Mouse (Mus musculus) heart, embryonic 12.5 days (tissue): ENCODE measurements around the gene Cacng6. TPM values are rescaled to one million over a fixed set of nuclear protein-coding genes. Genes with fewer than 3 reads are reported as not detected.
"Not testable (repeated sequence)": the region's sequence is repeated elsewhere in the genome, so short reads cannot be mapped to it uniquely, and the experiment has no call there.

Experiments
- ATAC-seq: fragments of 200-750 bp; cut with Nextera tagmentation; 2 replicates; pipeline ENCODE4 v1.8.0; 2017; ENCODE audit warnings: moderate TSS enrichment, moderate library complexity; ENCODE audit not compliant: insufficient number of reproducible peaks, low FRiP score
- H3K27ac ChIP-seq: fragments of 300-500 bp; sonication (generic); 2 replicates; pipeline ENCODE4 v1.5.1; 2016; ENCODE audit warnings: mild to moderate bottlenecking, moderate library complexity; ENCODE audit not compliant: poor library complexity, severe bottlenecking
- H3K27me3 ChIP-seq: fragments of 300-500 bp; sonication (generic); replicated peaks from 2 replicates; pipeline ENCODE4 v1.6.1; 2016; ENCODE audit warnings: mild to moderate bottlenecking, moderate library complexity
- H3K36me3 ChIP-seq: fragments of 300-500 bp; sonication (generic); 2 replicates; pipeline ENCODE4 v1.6.1; 2016; ENCODE audit warnings: mild to moderate bottlenecking, moderate library complexity
- H3K4me1 ChIP-seq: fragments of 300-500 bp; sonication (generic); replicated peaks from 2 replicates; pipeline ENCODE4 v1.6.1; 2016; ENCODE audit warnings: mild to moderate bottlenecking
- H3K4me2 ChIP-seq: fragments of 300-500 bp; sonication (generic); 2 replicates; pipeline ENCODE4 v1.6.1; 2016; ENCODE audit warnings: mild to moderate bottlenecking, moderate library complexity
- H3K4me3 ChIP-seq: fragments of 300-500 bp; sonication (generic); 2 replicates; pipeline ENCODE4 v1.5.1; 2016; ENCODE audit warnings: mild to moderate bottlenecking
- H3K9ac ChIP-seq: fragments of 300-500 bp; sonication (generic); 2 replicates; pipeline ENCODE4 v1.6.1; 2016; ENCODE audit warnings: mild to moderate bottlenecking, moderate library complexity
- H3K9me3 ChIP-seq: fragments of 300-500 bp; sonication (generic); replicated peaks from 2 replicates; pipeline ENCODE4 v1.6.1; 2016; ENCODE audit warnings: mild to moderate bottlenecking, moderate library complexity
- WGBS: fragments of 180-500 bp; shearing (Covaris S2); methylation state at CpG from one replicate; pipeline ENCODE4 v1.1.7; 2016; 5-methylcytosine and 5-hydroxymethylcytosine counted together
- polyA plus RNA-seq: library from polyadenylated mRNA; unstranded; fragments of >200 nt; fragmentation: Nextera tagmentation; extraction: Ambion mirVana; gene quantifications from 2 replicates; pipeline ENCODE4 v1.2.1, GENCODE M21; 2016

Gene Cacng6
- polyA plus RNA-seq, 1 experiment from 2014 or later = 23.5 TPM

DNA sequence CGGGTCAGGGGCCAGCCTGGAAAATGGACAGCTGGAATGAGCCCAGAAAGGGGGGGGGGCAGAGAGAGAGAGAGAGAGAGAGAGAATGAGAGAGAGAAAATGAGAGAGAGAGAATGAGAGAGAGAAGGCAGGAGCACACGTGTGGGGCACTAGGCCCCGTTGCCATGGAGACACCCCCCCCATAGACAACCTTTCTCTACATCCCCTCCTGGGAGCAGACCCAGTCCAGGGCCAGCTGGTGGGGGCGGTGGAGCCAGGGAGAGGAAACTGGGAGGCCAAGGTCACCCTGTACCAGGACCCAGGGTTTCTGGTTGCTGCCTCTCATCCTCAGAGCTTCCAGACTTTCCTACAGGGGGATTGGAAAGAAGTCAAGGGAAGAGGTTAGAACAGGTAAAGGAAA is 32.2 kb upstream of the Cacng6 start:
- Histone ChIP-seq H3K4me1 (peaks cover 21% of the 10 kb centered on the region), H3K9me3 (0 out of 2 replicates have a peak, but pooled peaks cover 4% of the 10 kb centered on the region), H3K4me2 (peak overlapping the region; percentile 20), H3K9ac (no peak overlapping the region), H3K4me3 (no peak overlapping the region), H3K27ac (no peak overlapping the region), H3K27me3 (peaks cover 9% of the 10 kb centered on the region; the same call in 1 of the 2 replicates), H3K36me3 (peaks cover 3% of the 10 kb centered on the region; the same call in 1 of the 2 replicates)
- 0 out of 2 replicates have a peak, but pooled peaks have one; percentile 30 for ATAC-seq
- 22% methylated on average over 4 of the region's 4 CpGs for WGBS

DNA sequence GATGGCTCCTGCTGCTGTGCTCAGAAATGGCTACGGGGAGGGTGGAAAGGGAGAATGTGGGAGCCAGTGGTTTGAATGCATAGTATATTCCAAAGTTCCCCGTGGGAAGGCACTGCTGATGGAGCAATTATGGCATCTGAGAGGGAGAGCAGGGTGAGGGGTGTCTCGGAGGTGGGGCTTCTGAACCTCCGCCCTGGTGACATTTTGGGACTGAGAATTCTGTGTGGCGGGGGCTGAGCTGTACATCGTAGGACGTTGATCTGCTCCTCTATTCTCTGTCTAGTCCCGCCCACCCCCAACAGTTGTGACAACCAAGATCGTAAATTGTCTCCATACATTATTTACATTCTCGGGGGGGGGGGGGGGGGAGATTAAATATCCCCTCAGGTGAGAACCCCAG is 26.6 kb upstream of the Cacng6 start:
- H3K4me2 ChIP-seq = no peak overlapping the region
- H3K9me3 ChIP-seq = 0 out of 2 replicates have a peak, but pooled peaks cover 4% of the 10 kb centered on the region
- 72% methylated on average over 10 of the region's 10 CpGs for WGBS
- no peak overlapping the region for H3K4me3 ChIP-seq
- peaks cover 3% of the 10 kb centered on the region; the same call in 1 of the 2 replicates for H3K36me3 ChIP-seq
- ATAC-seq = no peak
- no peaks in the 10 kb centered on the region for H3K4me1 ChIP-seq
- no peak overlapping the region for H3K27ac ChIP-seq
- no peak overlapping the region for H3K9ac ChIP-seq
- H3K27me3 ChIP-seq = no peaks in the 10 kb centered on the region

DNA sequence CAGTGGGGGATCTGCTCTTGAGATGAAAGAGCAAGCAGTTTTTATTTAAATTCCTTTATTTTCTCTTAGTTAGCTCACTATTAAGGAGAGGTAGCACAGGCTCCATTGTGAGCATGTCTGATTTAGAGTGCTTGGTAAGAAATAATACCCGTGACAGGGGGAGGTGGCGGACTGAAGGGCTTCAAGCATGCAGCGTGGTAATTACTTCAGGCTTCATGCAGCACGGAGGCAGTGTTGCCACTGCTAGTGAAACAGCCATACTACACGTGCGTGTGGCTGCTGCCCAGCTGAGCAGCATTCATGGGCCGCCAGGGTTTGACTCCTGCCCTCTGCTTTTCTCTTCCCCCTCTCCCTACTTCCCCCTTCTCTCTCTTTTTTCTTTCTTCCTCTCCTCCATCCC is 26.2 kb upstream of the Cacng6 start:
- Histone ChIP-seq H3K27ac (no peak overlapping the region), H3K27me3 (no peaks in the 10 kb centered on the region), H3K4me3 (no peak overlapping the region), H3K4me1 (no peaks in the 10 kb centered on the region), H3K4me2 (no peak overlapping the region), H3K36me3 (peaks cover 3% of the 10 kb centered on the region; the same call in 1 of the 2 replicates), H3K9me3 (0 out of 2 replicates have a peak, but pooled peaks cover 4% of the 10 kb centered on the region), H3K9ac (no peak overlapping the region)
- ATAC-seq = no peak
- WGBS = 58% methylated on average over 7 of the region's 7 CpGs

DNA sequence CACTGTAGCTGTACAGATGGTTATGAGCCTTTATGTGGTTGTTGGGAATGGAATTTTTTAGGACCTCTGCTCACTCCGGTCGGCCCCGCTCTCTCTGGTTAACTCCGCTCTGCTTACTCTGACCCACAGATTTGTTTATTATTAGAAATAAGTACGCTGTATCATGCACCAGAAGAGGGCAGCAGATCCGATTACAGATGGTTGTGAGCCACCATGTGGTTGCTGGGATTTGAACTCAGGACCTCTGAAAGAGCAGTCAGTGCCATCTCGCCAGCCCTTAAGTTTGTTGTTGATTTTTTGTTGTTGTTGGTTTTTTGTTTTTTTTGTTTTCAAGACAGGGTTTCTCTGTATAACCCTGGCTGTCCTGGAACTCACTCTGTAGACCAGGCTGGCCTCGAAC is 25.6 kb upstream of the Cacng6 start:
- H3K9ac ChIP-seq, H3K9me3 ChIP-seq, H3K27me3 ChIP-seq, H3K4me2 ChIP-seq, H3K4me3 ChIP-seq, ATAC-seq, H3K36me3 ChIP-seq, H3K4me1 ChIP-seq, H3K27ac ChIP-seq: not testable (repeated sequence)
- WGBS = 89% methylated on average over 8 of the region's 8 CpGs

DNA sequence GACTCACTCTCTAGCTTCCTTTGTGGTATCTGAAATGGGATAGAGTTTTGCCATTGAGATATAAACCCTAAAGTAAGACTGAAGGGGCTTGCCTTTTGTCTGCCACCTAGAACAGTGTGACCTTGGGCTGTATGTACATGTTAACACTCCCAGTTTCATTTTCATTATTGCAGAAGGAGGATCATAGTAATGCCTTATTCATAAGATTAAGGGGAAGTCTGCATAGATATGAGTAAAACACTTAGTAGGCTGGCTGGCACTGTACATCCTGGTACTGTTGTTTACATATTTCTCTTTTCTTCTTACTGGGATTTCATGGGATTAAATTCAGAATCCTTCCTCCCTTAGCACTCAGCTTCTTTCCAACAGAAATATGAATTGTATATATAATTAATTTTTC is 24.1 kb upstream of the Cacng6 start:
- no peaks in the 10 kb centered on the region for H3K4me1 ChIP-seq
- no peaks in the 10 kb centered on the region for H3K36me3 ChIP-seq
- no peaks in the 10 kb centered on the region for H3K27me3 ChIP-seq
- H3K4me2 ChIP-seq = no peak overlapping the region
- no peak overlapping the region for H3K4me3 ChIP-seq
- no peak overlapping the region for H3K9ac ChIP-seq
- no peaks in the 10 kb centered on the region for H3K9me3 ChIP-seq
- no peak overlapping the region for H3K27ac ChIP-seq
- no peak for ATAC-seq

GRCm38 (mm10) chr7:3409729-3410520 is 14.1 kb upstream of the Cacng6 start:
- peaks cover 40% of the 10 kb centered on the region for H3K27me3 ChIP-seq

GRCm38 (mm10) chr7:3411160-3411941 is 12.6 kb upstream of the Cacng6 start:
- peaks cover 50% of the 10 kb centered on the region for H3K27me3 ChIP-seq
- peak overlapping the region; percentile 81 for H3K4me2 ChIP-seq
- under 1% methylated on average over 33 of the region's 33 CpGs for WGBS
- H3K4me1 ChIP-seq = peaks cover 4% of the 10 kb centered on the region
- no peaks in the 10 kb centered on the region for H3K9me3 ChIP-seq
- H3K9ac ChIP-seq = peak overlapping the region; percentile 42; the same call in 1 of the 2 replicates
- H3K4me3 ChIP-seq = peak overlapping the region; percentile 47
- peak; percentile 78 for ATAC-seq
- no peaks in the 10 kb centered on the region for H3K36me3 ChIP-seq
- no peak overlapping the region for H3K27ac ChIP-seq

More at GRCm38 (mm10) chr7:3409729-3410520, 14.1 kb upstream of the Cacng6 start:
- no peak for ATAC-seq
- 56% methylated on average over 11 of the region's 11 CpGs for WGBS
- H3K9me3 ChIP-seq = no peaks in the 10 kb centered on the region
- no peaks in the 10 kb centered on the region for H3K36me3 ChIP-seq
- H3K4me1 ChIP-seq = peaks cover 4% of the 10 kb centered on the region
- H3K4me2 ChIP-seq = no peak overlapping the region
- no peak overlapping the region for H3K27ac ChIP-seq
- H3K4me3 ChIP-seq = no peak overlapping the region
- H3K9ac ChIP-seq = no peak overlapping the region

GRCm38 (mm10) chr7:3412036-3412435 is 12.0 kb upstream of the Cacng6 start:
- 3% methylated on average over 20 of the region's 20 CpGs for WGBS
- peaks cover 4% of the 10 kb centered on the region for H3K4me1 ChIP-seq
- H3K9me3 ChIP-seq = no peaks in the 10 kb centered on the region
- peaks cover 57% of the 10 kb centered on the region for H3K27me3 ChIP-seq
- peak overlapping the region; percentile 47 for H3K4me3 ChIP-seq
- no peaks in the 10 kb centered on the region for H3K36me3 ChIP-seq
- no peak for ATAC-seq
- no peak overlapping the region for H3K27ac ChIP-seq
- H3K4me2 ChIP-seq = peak overlapping the region; percentile 81
- 0 out of 2 replicates have a peak overlapping the region, but pooled peaks have one; percentile 23 for H3K9ac ChIP-seq

GRCm38 (mm10) chr7:3414888-3415287 is 9.1 kb upstream of the Cacng6 start:
- under 1% methylated on average over 44 of the region's 47 CpGs for WGBS
- no peaks in the 10 kb centered on the region for H3K36me3 ChIP-seq
- ATAC-seq = no peak
- peaks cover 4% of the 10 kb centered on the region for H3K4me1 ChIP-seq
- H3K4me3 ChIP-seq = peak overlapping the region; percentile 70
- no peak overlapping the region for H3K27ac ChIP-seq
- H3K9ac ChIP-seq = peak overlapping the region; percentile 62
- peaks cover 76% of the 10 kb centered on the region for H3K27me3 ChIP-seq
- peak overlapping the region; percentile 97 for H3K4me2 ChIP-seq
- no peaks in the 10 kb centered on the region for H3K9me3 ChIP-seq

- H3K4me2 ChIP-seq = peak overlapping the region; percentile 97
- WGBS = under 1% methylated on average over 45 of the region's 60 CpGs
- peaks cover 77% of the 10 kb centered on the region for H3K27me3 ChIP-seq
- no peak overlapping the region for H3K27ac ChIP-seq
- no peaks in the 10 kb centered on the region for H3K9me3 ChIP-seq
- ATAC-seq = peak; percentile 50
- peaks cover 4% of the 10 kb centered on the region for H3K4me1 ChIP-seq
- H3K4me3 ChIP-seq = peak overlapping the region; percentile 70
- no peaks in the 10 kb centered on the region for H3K36me3 ChIP-seq
- peak overlapping the region; percentile 62 for H3K9ac ChIP-seq
Measured at GRCm38 (mm10) chr7:3415378-3415777, 8.6 kb upstream of the Cacng6 start.

GRCm38 (mm10) chr7:3419941-3420340 is 4.1 kb upstream of the Cacng6 start:
- no peak for ATAC-seq
- 39% methylated on average over 6 of the region's 6 CpGs for WGBS
- Histone ChIP-seq H3K27me3 (peaks cover 86% of the 10 kb centered on the region), H3K4me1 (peaks cover 17% of the 10 kb centered on the region), H3K4me2 (no peak overlapping the region), H3K27ac (no peak overlapping the region), H3K4me3 (no peak overlapping the region), H3K9ac (no peak overlapping the region), H3K36me3 (no peaks in the 10 kb centered on the region), H3K9me3 (no peaks in the 10 kb centered on the region)
